Mouse (Mus musculus): Measurements from ENCODE around the gene Pex13.
"Not testable (repeated sequence)": the region's sequence is repeated elsewhere in the genome, so short reads cannot be mapped to it uniquely, and the experiment has no call there.

The Pex13 gene

GRCm38 (mm10) chr11:23647835-23648234 is 17.9 kb downstream of the Pex13 start:
- in situ Hi-C loops (cut with MboI, MseI), result no loop called here

DNA sequence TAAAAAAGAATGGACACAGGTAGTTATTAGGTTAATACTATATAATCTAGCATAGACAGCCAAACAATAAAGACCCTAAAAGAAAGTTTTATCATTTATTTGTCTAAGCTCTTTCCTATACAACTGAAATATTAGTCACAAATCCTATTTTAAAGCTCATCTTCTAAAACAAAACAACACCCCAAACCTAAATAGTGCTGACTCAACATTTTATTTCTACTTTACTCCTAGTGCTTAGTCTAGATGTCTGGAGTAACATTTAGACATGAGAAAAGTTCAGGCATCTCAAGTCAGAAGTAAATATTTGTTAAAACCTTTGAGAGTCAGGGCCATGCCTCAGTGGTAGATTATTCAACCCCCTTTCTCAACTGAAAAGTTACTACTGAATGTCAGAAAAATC is 18.3 kb downstream of the Pex13 start:
- in situ Hi-C loops (cut with MboI, MseI), result no loop called here

- in situ Hi-C loops (cut with MboI, MseI), result loop anchor here in 1 of 2 experiments (10.0 kb wide), 1 partner anchor 1350 kb away; no protein-coding TSS in a partner anchor
Observed at GRCm38 (mm10) chr11:23634573-23634972, 31.2 kb downstream of the Pex13 start.

GRCm38 (mm10) chr11:23633879-23634215 is 31.9 kb downstream of the Pex13 start:
- in situ Hi-C loops (cut with MboI, MseI), result loop anchor here in 1 of 2 experiments (10.0 kb wide), 1 partner anchor 1349 kb away; no protein-coding TSS in a partner anchor

DNA sequence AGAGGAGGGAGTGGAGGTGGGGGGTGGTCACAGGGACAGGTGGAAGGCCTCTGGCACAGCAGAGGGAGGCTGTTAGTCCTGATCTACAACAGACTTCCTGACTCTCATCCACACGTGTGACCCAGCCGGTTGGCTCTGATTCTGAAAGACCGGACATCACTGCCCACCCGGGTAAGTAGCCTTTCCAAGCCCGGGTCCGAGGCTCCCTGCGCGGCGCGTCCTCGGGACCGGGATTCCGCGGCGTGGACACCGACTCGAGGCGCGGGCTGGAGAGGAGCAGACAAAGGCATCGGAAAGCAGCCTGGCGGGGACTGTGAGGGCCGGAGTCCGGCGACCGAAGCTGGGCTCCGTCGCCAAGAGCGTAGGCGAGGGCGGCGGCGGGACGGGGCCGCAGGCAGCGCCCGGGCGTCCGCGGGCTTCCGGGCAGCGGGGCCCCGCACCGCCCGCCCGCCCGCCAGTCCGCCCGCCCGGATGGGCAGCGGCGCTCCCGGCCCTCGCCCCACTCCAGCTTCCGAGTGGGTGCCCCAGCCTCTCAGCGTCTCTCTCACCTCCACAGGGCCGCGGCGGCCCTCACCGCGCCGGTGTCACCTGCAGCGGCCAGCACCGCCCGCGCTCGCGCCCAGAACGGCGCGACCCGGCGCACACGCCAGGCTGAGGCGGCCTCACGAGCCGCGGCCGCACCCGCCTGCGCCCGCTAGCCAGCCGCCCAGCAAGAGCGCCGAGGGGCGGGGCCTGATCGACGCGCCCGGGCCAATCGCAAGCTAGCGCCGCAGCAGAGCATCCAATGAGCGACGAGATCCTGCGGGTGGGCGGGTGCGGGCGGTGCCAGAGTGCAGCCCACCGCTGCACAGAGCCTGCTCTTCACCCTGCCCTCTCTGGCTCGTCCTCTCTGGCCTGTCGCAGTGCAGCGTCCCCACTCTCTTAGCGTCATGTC is 32.5 kb downstream of the Pex13 start, which contains the start of gene 0610010F05Rik:
Gene 0610010F05Rik, minus strand, starts transcription at position 695 of the 934 bp plus-strand sequence.
- in situ Hi-C loops (cut with MboI, MseI), result loop anchor here in 1 of 2 experiments (10.0 kb wide), 1 partner anchor 1348 kb away; no protein-coding TSS in a partner anchor

GRCm38 (mm10) chr11:23630664-23631063 is 35.1 kb downstream of the Pex13 start:
- in situ Hi-C loops (cut with MboI, MseI), result loop anchor here in 1 of 2 experiments (10.0 kb wide), 1 partner anchor 1346 kb away; no protein-coding TSS in a partner anchor

- in situ Hi-C loops (cut with MboI, MseI), result no loop called here
Observed at GRCm38 (mm10) chr11:23618995-23619394, 46.8 kb downstream of the Pex13 start.

DNA sequence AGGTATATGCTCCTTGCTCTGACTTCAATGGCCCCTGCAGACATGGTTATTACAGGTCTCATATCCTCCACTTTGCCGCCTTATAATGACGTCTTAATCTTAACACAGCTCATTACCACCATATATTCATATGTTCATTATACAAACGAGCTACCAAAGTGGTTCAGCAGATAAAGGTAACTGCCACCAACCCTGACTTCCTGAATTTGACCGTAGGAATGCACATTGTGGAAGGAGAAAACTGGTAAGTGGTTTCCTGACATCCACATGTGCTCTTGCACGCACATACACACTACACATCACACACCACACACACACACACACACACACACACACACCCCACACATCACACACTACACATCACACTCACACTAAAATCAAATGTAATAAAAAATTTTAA is 51.2 kb downstream of the Pex13 start:
- in situ Hi-C loops (cut with MboI, MseI), result no loop called here

- in situ Hi-C loops (cut with MboI, MseI), result not testable (repeated sequence)
Observed at GRCm38 (mm10) chr11:23607291-23607690, 58.5 kb downstream of the Pex13 start.

Measured in T-helper 17 cell (primary cell).